Mouse (Mus musculus) liver, embryonic 11.5 days (tissue): ENCODE measurements around the gene H3f3a. TPM values are rescaled to one million over a fixed set of nuclear protein-coding genes. Genes with fewer than 3 reads are reported as not detected.

Source experiments
- ATAC-seq: fragments of 200-750 bp; cut with Nextera tagmentation; replicated peaks from 2 replicates; pipeline ENCODE4 v1.8.0; 2017; ENCODE audit warnings: moderate number of reproducible peaks, mild to moderate bottlenecking, moderate TSS enrichment, moderate library complexity; ENCODE audit not compliant: low FRiP score
- DNase-seq: peaks from one replicate; pipeline ENCODE4 v3.0.0-alpha.2; 2017; ENCODE audit warnings: low spot score
- H3K27ac ChIP-seq: fragments of 300-500 bp; sonication (generic); 2 replicates; pipeline ENCODE4 v1.5.1; 2014; ENCODE audit warnings: mild to moderate bottlenecking, low read depth, low read length, control low read depth
- H3K27me3 ChIP-seq: fragments of 300-500 bp; sonication (generic); replicated peaks from 2 replicates; pipeline ENCODE4 v1.6.1; 2014; ENCODE audit warnings: low read length, mixed read lengths; ENCODE audit not compliant: control insufficient read depth, insufficient read depth
- H3K36me3 ChIP-seq: fragments of 300-500 bp; sonication (generic); 2 replicates; pipeline ENCODE4 v1.6.1; 2014; ENCODE audit warnings: mild to moderate bottlenecking, low read length, moderate library complexity, mixed read lengths; ENCODE audit not compliant: control insufficient read depth, insufficient read depth
- H3K4me1 ChIP-seq: fragments of 300-500 bp; sonication (generic); replicated peaks from 2 replicates; pipeline ENCODE4 v1.6.1; 2014; ENCODE audit warnings: low read length, mixed read lengths; ENCODE audit not compliant: control insufficient read depth, insufficient read depth
- H3K4me2 ChIP-seq: fragments of 300-500 bp; sonication (generic); 2 replicates; pipeline ENCODE4 v1.6.1; 2014; ENCODE audit warnings: mild to moderate bottlenecking, control low read depth, moderate library complexity
- H3K4me3 ChIP-seq: fragments of 300-500 bp; sonication (generic); 2 replicates; pipeline ENCODE4 v1.5.1; 2014; ENCODE audit warnings: low read depth, low read length, control low read depth
- H3K9ac ChIP-seq: fragments of 300-500 bp; sonication (generic); 2 replicates; pipeline ENCODE4 v1.6.1; 2014; ENCODE audit warnings: low read depth, low read length, control low read depth
- H3K9me3 ChIP-seq: fragments of 300-500 bp; sonication (generic); 2 replicates; pipeline ENCODE4 v1.6.1; 2016; ENCODE audit warnings: low read length, inconsistent platforms, mixed read lengths; ENCODE audit not compliant: control insufficient read depth
- WGBS: fragments of 180-500 bp; shearing (Covaris S2); extraction: QIAGEN DNeasy Blood & Tissue Kit; methylation state at CpG from one replicate; pipeline ENCODE4 v1.1.7; 2014; 5-methylcytosine and 5-hydroxymethylcytosine counted together
- polyA plus RNA-seq: library from polyadenylated mRNA; unstranded; fragments of >200 nt; fragmentation: Nextera tagmentation; extraction: Ambion mirVana; gene quantifications from 2 replicates; pipeline ENCODE4 v1.2.1, GENCODE M21; 2014

H3f3a gene
- polyA plus RNA-seq, 1 experiment from 2014 or later: 1,897 TPM

DNA sequence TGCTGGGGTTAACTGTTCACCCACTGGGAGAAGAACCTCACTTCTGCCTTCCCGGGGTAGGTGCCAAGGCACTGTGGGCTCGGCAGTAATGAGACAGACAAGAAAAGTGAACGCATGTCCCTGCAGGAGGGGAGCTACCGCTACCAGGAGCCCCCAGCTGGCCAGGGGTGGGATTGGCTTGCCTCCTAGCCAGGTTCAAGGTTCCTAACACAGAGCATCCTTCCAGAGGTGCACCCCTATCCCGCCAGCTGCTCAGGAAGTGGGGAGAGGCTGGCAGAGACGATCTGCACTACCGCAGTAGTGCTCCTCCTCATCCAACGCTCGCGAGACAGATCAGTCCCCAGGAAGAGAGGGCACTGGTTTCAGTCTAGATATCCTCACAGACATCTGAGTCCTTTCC is 38.4 kb downstream of the H3f3a start:
- Histone ChIP-seq H3K4me3 (no peak overlapping the region), H3K27ac (no peak overlapping the region), H3K4me1 (peaks cover 6% of the 10 kb centered on the region; the same call in 1 of the 2 replicates), H3K9me3 (peaks cover 4% of the 10 kb centered on the region; the same call in 1 of the 2 replicates), H3K9ac (no peak overlapping the region), H3K4me2 (no peak overlapping the region), H3K36me3 (no peaks in the 10 kb centered on the region), H3K27me3 (no peaks in the 10 kb centered on the region)
- WGBS: 82% methylated on average over 10 of the region's 10 CpGs
- ATAC-seq (no peak), DNase-seq (no peak)

DNA sequence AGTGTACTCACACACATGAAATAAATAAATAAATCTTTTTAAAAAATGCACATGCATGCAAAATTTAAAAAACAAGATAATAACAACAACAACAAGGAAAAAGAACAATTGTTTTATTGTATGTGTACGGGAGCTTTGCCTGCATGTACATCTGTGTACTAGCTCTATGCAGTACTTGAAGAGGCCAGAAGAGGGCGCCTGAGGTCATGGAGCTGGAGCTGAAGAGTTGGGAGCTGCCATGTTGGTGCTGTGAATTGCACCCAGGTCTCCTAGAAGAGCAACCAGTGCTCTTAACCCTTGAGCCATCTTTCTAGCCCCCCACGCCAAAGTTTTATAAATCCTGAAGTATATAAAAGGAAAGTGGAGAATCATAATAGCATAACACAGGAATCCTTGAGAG is 39.1 kb downstream of the H3f3a start:
- Histone ChIP-seq H3K4me1 (peaks cover 6% of the 10 kb centered on the region; the same call in 1 of the 2 replicates), H3K27me3 (peaks cover 2% of the 10 kb centered on the region; the same call in 1 of the 2 replicates), H3K4me2 (no peak overlapping the region), H3K36me3 (no peaks in the 10 kb centered on the region), H3K27ac (no peak overlapping the region), H3K9ac (no peak overlapping the region), H3K4me3 (no peak overlapping the region), H3K9me3 (peaks cover 4% of the 10 kb centered on the region; the same call in 1 of the 2 replicates)
- DNase-seq (no peak), ATAC-seq (no peak)
- WGBS: 57% methylated on average over 3 of the region's 3 CpGs

GRCm38 (mm10) chr1:180772291-180772690 is 41.5 kb downstream of the H3f3a start:
- H3K9me3 ChIP-seq: peaks cover 4% of the 10 kb centered on the region; the same call in 1 of the 2 replicates
- H3K36me3 ChIP-seq: no peaks in the 10 kb centered on the region
- no peak overlapping the region for H3K4me2 ChIP-seq
- no peak overlapping the region for H3K27ac ChIP-seq
- H3K27me3 ChIP-seq: peaks cover 2% of the 10 kb centered on the region; the same call in 1 of the 2 replicates
- H3K4me3 ChIP-seq: no peak overlapping the region
- H3K4me1 ChIP-seq: peaks cover 12% of the 10 kb centered on the region
- WGBS: 84% methylated on average over 3 of the region's 3 CpGs
- DNase-seq (no peak), ATAC-seq (no peak)
- no peak overlapping the region for H3K9ac ChIP-seq

GRCm38 (mm10) chr1:180771722-180772121 is 42.0 kb downstream of the H3f3a start:
- no peak overlapping the region for H3K9ac ChIP-seq
- peaks cover 2% of the 10 kb centered on the region; the same call in 1 of the 2 replicates for H3K27me3 ChIP-seq
- ATAC-seq: no peak

GRCm38 (mm10) chr1:180771306-180771705 is 42.4 kb downstream of the H3f3a start:
- Histone ChIP-seq H3K4me2 (no peak overlapping the region), H3K9me3 (peaks cover 4% of the 10 kb centered on the region; the same call in 1 of the 2 replicates), H3K4me3 (no peak overlapping the region), H3K4me1 (peaks cover 10% of the 10 kb centered on the region), H3K27ac (no peak overlapping the region), H3K36me3 (no peaks in the 10 kb centered on the region), H3K27me3 (peaks cover 2% of the 10 kb centered on the region; the same call in 1 of the 2 replicates), H3K9ac (no peak overlapping the region)
- WGBS: 61% methylated on average over 5 of the region's 5 CpGs
- DNase-seq: no peak
- no peak for ATAC-seq

More at GRCm38 (mm10) chr1:180771722-180772121, 42.0 kb downstream of the H3f3a start:
- Histone ChIP-seq H3K4me2 (no peak overlapping the region), H3K36me3 (no peaks in the 10 kb centered on the region), H3K27ac (no peak overlapping the region), H3K4me1 (peaks cover 10% of the 10 kb centered on the region), H3K9me3 (peaks cover 4% of the 10 kb centered on the region; the same call in 1 of the 2 replicates), H3K4me3 (no peak overlapping the region)
- no peak for DNase-seq
- WGBS: 29% methylated on average over 4 of the region's 4 CpGs

GRCm38 (mm10) chr1:180768334-180769168 is 45.2 kb downstream of the H3f3a start:
- H3K4me2 ChIP-seq: peak overlapping the region; percentile 72
- ATAC-seq (peak; percentile 85), DNase-seq (peak; percentile 82)
- H3K36me3 ChIP-seq: no peaks in the 10 kb centered on the region
- WGBS: 3% methylated on average over 37 of the region's 37 CpGs
- peak overlapping the region; percentile 57 for H3K4me3 ChIP-seq
- H3K9ac ChIP-seq: peak overlapping the region; percentile 74
- H3K27ac ChIP-seq: peak overlapping the region; percentile 14
- no peaks in the 10 kb centered on the region for H3K9me3 ChIP-seq
- H3K4me1 ChIP-seq: peaks cover 13% of the 10 kb centered on the region
- peaks cover 5% of the 10 kb centered on the region for H3K27me3 ChIP-seq

DNA sequence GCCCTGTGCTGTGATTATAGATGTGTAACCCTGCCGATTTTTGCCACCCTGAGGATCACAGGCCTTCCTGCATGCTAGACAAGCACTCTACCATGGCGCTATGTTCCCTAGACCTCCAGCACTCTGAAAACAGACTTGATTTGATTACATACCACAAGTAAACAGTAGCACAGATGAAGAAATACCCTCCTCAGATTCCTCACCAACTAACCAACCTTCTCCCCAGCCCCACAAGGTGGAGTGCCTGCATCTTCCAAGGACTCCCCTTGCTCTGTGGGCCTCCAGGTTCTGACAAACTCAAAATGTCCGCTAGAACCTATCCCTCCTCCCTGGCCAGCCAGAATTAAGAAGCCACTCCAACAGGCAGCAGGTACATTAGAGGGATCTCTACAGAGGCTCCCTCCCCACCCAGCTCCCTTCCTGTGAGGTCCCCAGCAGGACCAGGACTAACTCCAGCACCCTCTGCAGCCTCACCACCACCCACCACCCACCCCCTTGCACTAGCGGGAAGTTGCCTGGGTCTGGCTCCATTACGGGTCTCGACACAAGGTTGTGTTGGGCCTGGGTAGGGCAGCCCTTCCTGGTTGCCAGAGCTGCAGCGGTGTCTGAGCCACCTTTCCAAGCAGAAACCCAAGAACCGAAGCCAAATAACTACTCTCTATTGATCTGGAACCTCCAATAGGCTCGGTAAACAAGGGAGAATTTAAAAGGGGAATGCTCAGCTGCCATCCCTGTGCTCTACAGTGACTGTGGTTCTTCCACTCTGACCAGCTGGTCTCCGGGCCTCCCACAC is 46.0 kb downstream of the H3f3a start:
- ATAC-seq: peak; percentile 27
- H3K4me3 ChIP-seq: peak overlapping the region; percentile 57
- no peaks in the 10 kb centered on the region for H3K36me3 ChIP-seq
- peaks cover 12% of the 10 kb centered on the region for H3K27me3 ChIP-seq
- DNase-seq: peak; percentile 61
- peaks cover 14% of the 10 kb centered on the region for H3K4me1 ChIP-seq
- H3K9me3 ChIP-seq: no peaks in the 10 kb centered on the region
- peak overlapping the region; percentile 74 for H3K9ac ChIP-seq
- H3K27ac ChIP-seq: peak overlapping the region; percentile 14; the same call in 1 of the 2 replicates
- WGBS: 16% methylated on average over 10 of the region's 10 CpGs
- H3K4me2 ChIP-seq: peak overlapping the region; percentile 72

DNA sequence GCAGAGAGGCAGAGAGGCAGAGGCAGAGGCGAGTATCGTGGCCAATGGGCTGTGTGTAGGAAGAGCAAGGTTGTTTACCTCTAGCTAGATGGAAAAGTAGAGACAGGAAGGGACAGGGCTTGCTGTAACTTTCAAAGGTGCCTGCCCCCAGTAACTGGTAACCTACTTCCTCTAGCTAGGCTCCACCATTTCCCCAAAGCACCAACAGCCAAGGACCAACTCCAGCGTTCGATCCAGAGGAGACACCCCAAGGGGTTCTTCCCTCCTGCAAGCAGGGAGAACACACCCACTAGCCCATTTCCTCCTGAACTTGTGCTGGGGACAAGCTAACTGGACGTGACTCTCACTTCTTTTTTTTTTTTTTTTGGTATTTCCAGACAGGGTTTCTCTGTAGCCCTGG is 47.2 kb downstream of the H3f3a start:
- DNase-seq: no peak
- ATAC-seq: no peak
- no peaks in the 10 kb centered on the region for H3K36me3 ChIP-seq
- no peak overlapping the region for H3K4me3 ChIP-seq
- 41% methylated on average over 5 of the region's 5 CpGs for WGBS
- H3K4me2 ChIP-seq: no peak overlapping the region
- peaks cover 13% of the 10 kb centered on the region for H3K27me3 ChIP-seq
- no peaks in the 10 kb centered on the region for H3K9me3 ChIP-seq
- H3K4me1 ChIP-seq: peaks cover 14% of the 10 kb centered on the region
- no peak overlapping the region for H3K27ac ChIP-seq
- H3K9ac ChIP-seq: no peak overlapping the region
